Mouse (Mus musculus): ENCODE measurements around the gene Minos1.

Gene Minos1

GRCm38 (mm10) chr4:139093196-139093530 is 37.8 kb downstream of the Minos1 start:
- DNase-seq (ENCODE audit: low spot score): no peak

- no peak for DNase-seq (ENCODE audit: low spot score)
These were observed 38.3 kb downstream of the Minos1 start, which contains the start of gene Nbl1 for GRCm38 (mm10) chr4:139092356-139093195. Gene Nbl1, minus strand, starts transcription at chr4:139092993.

GRCm38 (mm10) chr4:139091478-139092355 is 39.2 kb downstream of the Minos1 start:
- no peak for DNase-seq (ENCODE audit: low spot score)

- DNase-seq (ENCODE audit: low spot score): no peak
These were observed 39.8 kb downstream of the Minos1 start for GRCm38 (mm10) chr4:139091066-139091465.

- DNase-seq (ENCODE audit: low spot score): no peak
These were observed 40.5 kb downstream of the Minos1 start for GRCm38 (mm10) chr4:139090303-139090940.

GRCm38 (mm10) chr4:139088982-139089671 is 41.8 kb downstream of the Minos1 start:
- no peak for DNase-seq (ENCODE audit: low spot score)

GRCm38 (mm10) chr4:139086984-139087383 is 43.9 kb downstream of the Minos1 start:
- DNase-seq (ENCODE audit: low spot score): no peak

- DNase-seq (ENCODE audit: low spot score): peak; percentile 76
These were observed 44.9 kb downstream of the Minos1 start for GRCm38 (mm10) chr4:139086037-139086436.

- no peak for DNase-seq (ENCODE audit: low spot score)
These were observed 45.6 kb downstream of the Minos1 start for GRCm38 (mm10) chr4:139085337-139085736.

- DNase-seq (ENCODE audit: low spot score): no peak
These were observed 47.9 kb downstream of the Minos1 start for GRCm38 (mm10) chr4:139082790-139083564.

- DNase-seq (ENCODE audit: low spot score): no peak
These were observed 49.5 kb downstream of the Minos1 start for GRCm38 (mm10) chr4:139081270-139081931.

GRCm38 (mm10) chr4:139080259-139080658 is 50.7 kb downstream of the Minos1 start:
- DNase-seq (ENCODE audit: low spot score): no peak

- DNase-seq (ENCODE audit: low spot score): no peak
These were observed 51.5 kb downstream of the Minos1 start for GRCm38 (mm10) chr4:139079439-139079838.

GRCm38 (mm10) chr4:139078726-139079125 is 52.2 kb downstream of the Minos1 start:
- DNase-seq (ENCODE audit: low spot score): no peak

- DNase-seq (ENCODE audit: low spot score): no peak
These were observed 52.6 kb downstream of the Minos1 start for GRCm38 (mm10) chr4:139078313-139078712.

- no peak for DNase-seq (ENCODE audit: low spot score)
These were observed 55.0 kb downstream of the Minos1 start for GRCm38 (mm10) chr4:139075915-139076314.

- no peak for DNase-seq (ENCODE audit: low spot score)
These were observed 55.7 kb downstream of the Minos1 start, which contains the start of gene Htr6 for GRCm38 (mm10) chr4:139075041-139075711. Gene Htr6, minus strand, starts transcription at chr4:139075570.

- DNase-seq (ENCODE audit: low spot score): no peak
These were observed 56.9 kb downstream of the Minos1 start for GRCm38 (mm10) chr4:139074060-139074459.

GRCm38 (mm10) chr4:139068287-139068686 is 62.6 kb downstream of the Minos1 start:
- no peak for DNase-seq (ENCODE audit: low spot score)

GRCm38 (mm10) chr4:139064831-139065230 is 66.1 kb downstream of the Minos1 start:
- DNase-seq (ENCODE audit: low spot score): no peak

Measured in left cerebral cortex, adult 11 months (tissue).